Mouse (Mus musculus) testis, adult 2 months (tissue): ENCODE measurements around the gene Nudt2.

ENCODE experiments used
- CTCF ChIP-seq: fragments of 200-500 bp; IDR thresholded peaks from 2 replicates; pipeline ENCODE4 v1.5.1; 2012; ENCODE audit warnings: low read depth, mild to moderate bottlenecking, inconsistent platforms, low read length, moderate library complexity; ENCODE audit not compliant: control insufficient read depth, insufficient read depth, insufficient replicate concordance
- POLR2A ChIP-seq: fragments of 200-500 bp; IDR thresholded peaks from 2 replicates; pipeline ENCODE4 v1.6.1; 2012; ENCODE audit warnings: low read depth, mild to moderate bottlenecking, inconsistent platforms, low read length, moderate library complexity; ENCODE audit not compliant: control insufficient read depth

DNA sequence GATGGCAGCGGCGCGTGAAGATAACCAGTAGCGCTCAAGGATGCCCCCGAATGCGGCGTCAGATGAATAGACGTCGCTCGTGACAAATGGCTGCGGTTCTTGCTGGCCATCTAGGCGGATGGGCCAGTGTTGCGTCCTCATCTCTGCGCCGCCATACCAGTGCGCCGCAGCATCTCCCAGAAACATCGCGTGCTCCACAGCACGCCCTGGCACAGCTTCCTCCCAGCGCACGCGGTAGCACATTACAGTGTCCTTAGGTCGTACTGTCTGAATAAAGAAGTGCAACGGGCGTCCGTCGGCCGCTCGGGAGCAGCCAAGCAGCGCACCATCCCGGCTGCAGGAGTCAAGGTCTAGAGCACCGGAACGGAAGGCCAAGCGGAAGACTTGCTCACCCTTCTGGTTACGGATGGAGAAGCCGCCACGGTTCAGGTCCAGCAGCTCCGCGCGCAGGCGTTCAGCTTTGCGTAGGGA, 34.0 kb downstream of the Nudt2 start:
- TF ChIP-seq CTCF (no peak), POLR2A (no peak)
